Mouse (Mus musculus): ENCODE data around the gene Olfr342. TPM values are rescaled to one million over a fixed set of nuclear protein-coding genes. Genes with fewer than 3 reads are reported as not detected.

Olfr342 gene
- polyA plus RNA-seq (2012; rRNA removed), result not detected in 2 replicates

DNA sequence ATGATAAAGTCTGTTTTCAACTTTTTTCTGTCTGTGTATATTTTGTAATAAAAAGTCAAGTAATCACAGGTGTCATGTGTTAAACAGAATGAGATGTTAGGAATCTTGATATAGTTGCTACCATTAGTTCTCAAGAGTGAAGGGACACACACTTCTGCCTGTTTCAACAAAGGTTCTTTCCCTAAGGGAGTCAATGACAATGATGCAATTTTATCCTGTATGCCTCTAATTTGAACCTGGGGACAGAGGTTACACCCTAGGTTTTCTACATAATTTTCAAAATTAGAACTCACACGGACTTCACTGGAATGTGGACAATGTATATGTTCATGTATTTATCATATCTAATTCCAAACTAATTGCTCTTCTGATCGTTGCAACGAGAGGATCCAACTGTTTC, at the start of gene Olfr342:
Gene Olfr342, plus strand, starts transcription at position 301 of the 400 bp plus-strand sequence.
- TF ChIP-seq POLR2A (IDR thresholded peaks at IDR 0.05; ENCODE audit: low read depth, low read length), result no peak
- no peak for TF ChIP-seq CTCF (IDR thresholded peaks at IDR 0.05; ENCODE audit: extremely low read depth, insufficient read depth, insufficient read length, insufficient replicate concordance)
- Histone ChIP-seq H3K27me3 (ENCODE audit: control insufficient read depth, insufficient read depth, low read length) (no peaks in the 10 kb centered on the region), H3K36me3 (ENCODE audit: control insufficient read depth, insufficient read depth, low read length) (no peaks in the 10 kb centered on the region), H3K4me1 (ENCODE audit: control insufficient read depth, insufficient read depth, insufficient read length) (no peaks in the 10 kb centered on the region), H3K27ac (ENCODE audit: insufficient read depth, low read length) (no peak within 1 kb of the TSS), H3K4me3 (ENCODE audit: extremely low read depth, insufficient read depth, insufficient read length) (no peak within 1 kb of the TSS)
- no peak for DNase-seq (ENCODE audit: low read depth in 1 of 2, low spot score in 2 of 2)
- 60% methylated on average over 3 of the region's 3 CpGs for WGBS

DNA sequence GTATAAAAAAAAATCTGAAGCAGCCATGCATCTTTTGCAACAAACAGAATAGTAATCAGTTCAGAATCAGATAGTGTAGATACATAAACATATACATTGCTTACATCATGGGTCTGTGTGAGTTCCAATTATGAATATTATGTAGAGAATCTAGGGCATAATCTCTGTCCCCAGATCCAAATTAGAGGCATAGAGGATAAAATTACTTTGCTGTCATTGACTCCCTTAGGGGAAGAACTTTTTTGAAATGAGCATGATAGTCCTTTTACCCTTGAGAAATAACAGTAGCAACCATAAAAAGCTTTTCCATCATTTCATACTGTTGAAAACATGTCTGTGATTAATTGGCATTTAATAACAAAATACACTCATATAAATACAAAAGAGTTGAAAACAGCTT, 42.4 kb upstream of the Olfr342 start, which contains the start of gene Olfr341:
Gene Olfr341, minus strand, starts transcription at position 101 of the 400 bp plus-strand sequence.
- no peak within 1 kb of the TSS for H3K27ac ChIP-seq (ENCODE audit: insufficient read depth, low read length)
- DNase-seq (ENCODE audit: low read depth in 1 of 2, low spot score in 2 of 2), result no peak
- H3K27me3 ChIP-seq (ENCODE audit: control insufficient read depth, insufficient read depth, low read length), result no peaks in the 10 kb centered on the region
- H3K4me3 ChIP-seq (ENCODE audit: extremely low read depth, insufficient read depth, insufficient read length), result no peak within 1 kb of the TSS
- no peaks in the 10 kb centered on the region for H3K4me1 ChIP-seq (ENCODE audit: control insufficient read depth, insufficient read depth, insufficient read length)
- no peak for TF ChIP-seq CTCF (IDR thresholded peaks at IDR 0.05; ENCODE audit: extremely low read depth, insufficient read depth, insufficient read length, insufficient replicate concordance)
- no peak for TF ChIP-seq POLR2A (IDR thresholded peaks at IDR 0.05; ENCODE audit: low read depth, low read length)
- H3K36me3 ChIP-seq (ENCODE audit: control insufficient read depth, insufficient read depth, low read length), result no peaks in the 10 kb centered on the region

DNA sequence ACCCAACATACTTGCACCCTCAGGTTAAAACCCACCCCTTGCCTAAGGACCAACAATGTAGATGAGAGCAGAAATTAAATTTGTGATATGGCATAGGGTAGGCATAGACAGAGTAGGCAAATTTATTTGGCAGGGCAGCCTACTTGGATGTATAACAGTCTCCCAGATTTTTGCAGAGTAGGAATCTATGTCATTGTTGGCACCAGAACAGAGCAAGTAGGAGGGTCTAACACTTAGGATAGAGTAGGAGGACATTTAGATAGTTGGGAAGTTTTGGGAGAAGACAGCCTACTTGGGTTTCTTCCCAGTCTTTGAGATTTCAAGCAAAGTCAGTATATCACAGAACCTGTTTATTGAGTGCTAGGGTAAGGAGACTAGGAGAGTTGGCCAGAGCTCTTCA, 40.4 kb downstream of the Olfr342 start:
- H3K4me3 ChIP-seq (ENCODE audit: extremely low read depth, insufficient read depth, insufficient read length), result no peak overlapping the region

DNA sequence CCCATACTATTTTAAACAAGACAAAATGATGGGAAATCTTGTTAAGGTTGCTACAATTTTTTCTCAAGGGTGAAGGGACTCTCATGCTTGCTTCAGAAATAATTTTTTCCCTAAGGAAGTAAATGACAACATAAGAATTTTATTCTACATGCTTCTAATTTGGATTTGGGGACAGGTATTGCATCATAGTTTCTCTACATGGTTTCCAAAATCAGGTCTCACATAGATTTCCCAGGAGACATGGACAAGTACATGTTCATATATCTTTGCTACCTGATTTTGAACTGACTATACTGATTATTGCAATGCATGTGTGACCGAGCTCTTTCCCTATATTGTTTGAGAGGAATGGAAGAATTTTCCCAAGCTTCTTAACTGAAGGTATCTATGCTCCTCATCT, 41.6 kb downstream of the Olfr342 start, which contains the start of gene Olfr344:
Gene Olfr344, plus strand, starts transcription at position 301 of the 400 bp plus-strand sequence.
- TF ChIP-seq POLR2A (IDR thresholded peaks at IDR 0.05; ENCODE audit: low read depth, low read length) (no peak), CTCF (IDR thresholded peaks at IDR 0.05; ENCODE audit: extremely low read depth, insufficient read depth, insufficient read length, insufficient replicate concordance) (no peak)
- 89% methylated on average over 1 of the region's 1 CpGs for WGBS
- Histone ChIP-seq H3K4me3 (ENCODE audit: extremely low read depth, insufficient read depth, insufficient read length) (no peak within 1 kb of the TSS), H3K36me3 (ENCODE audit: control insufficient read depth, insufficient read depth, low read length) (no peaks in the 10 kb centered on the region), H3K4me1 (ENCODE audit: control insufficient read depth, insufficient read depth, insufficient read length) (no peaks in the 10 kb centered on the region), H3K27ac (ENCODE audit: insufficient read depth, low read length) (no peak within 1 kb of the TSS), H3K27me3 (ENCODE audit: control insufficient read depth, insufficient read depth, low read length) (no peaks in the 10 kb centered on the region)
- DNase-seq (ENCODE audit: low read depth in 1 of 2, low spot score in 2 of 2), result no peak

More for the DNA sequence above, 40.4 kb downstream of the Olfr342 start:
- no peak overlapping the region for H3K27ac ChIP-seq (ENCODE audit: insufficient read depth, low read length)
- TF ChIP-seq CTCF (IDR thresholded peaks at IDR 0.05; ENCODE audit: extremely low read depth, insufficient read depth, insufficient read length, insufficient replicate concordance) (no peak), POLR2A (IDR thresholded peaks at IDR 0.05; ENCODE audit: low read depth, low read length) (no peak)
- DNase-seq (ENCODE audit: low read depth in 1 of 2, low spot score in 2 of 2), result no peak
- H3K27me3 ChIP-seq (ENCODE audit: control insufficient read depth, insufficient read depth, low read length), result no peaks in the 10 kb centered on the region
- no peaks in the 10 kb centered on the region for H3K4me1 ChIP-seq (ENCODE audit: control insufficient read depth, insufficient read depth, insufficient read length)
- H3K36me3 ChIP-seq (ENCODE audit: control insufficient read depth, insufficient read depth, low read length), result no peaks in the 10 kb centered on the region

DNA sequence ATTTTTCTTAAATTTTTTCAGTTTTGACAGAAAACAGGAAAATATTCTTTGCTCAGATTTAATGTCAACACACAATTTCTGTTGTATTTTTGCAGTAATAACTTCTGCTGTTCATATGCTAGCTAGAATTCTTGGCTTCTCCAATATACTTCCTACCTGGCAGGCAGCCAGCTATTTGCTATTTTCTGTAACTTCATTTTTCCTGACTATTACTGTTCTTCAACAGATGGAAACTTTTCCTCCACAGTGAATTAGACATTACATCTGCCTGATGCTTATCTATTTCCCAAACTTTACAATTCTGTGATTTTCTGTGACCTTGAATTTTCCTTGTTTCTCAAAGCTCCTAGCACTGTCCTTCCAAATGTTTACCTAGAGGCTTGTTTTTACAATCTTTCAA, 42.2 kb downstream of the Olfr342 start:
- no peaks in the 10 kb centered on the region for H3K36me3 ChIP-seq (ENCODE audit: control insufficient read depth, insufficient read depth, low read length)
- H3K4me3 ChIP-seq (ENCODE audit: extremely low read depth, insufficient read depth, insufficient read length), result no peak overlapping the region
- no peaks in the 10 kb centered on the region for H3K27me3 ChIP-seq (ENCODE audit: control insufficient read depth, insufficient read depth, low read length)

DNA sequence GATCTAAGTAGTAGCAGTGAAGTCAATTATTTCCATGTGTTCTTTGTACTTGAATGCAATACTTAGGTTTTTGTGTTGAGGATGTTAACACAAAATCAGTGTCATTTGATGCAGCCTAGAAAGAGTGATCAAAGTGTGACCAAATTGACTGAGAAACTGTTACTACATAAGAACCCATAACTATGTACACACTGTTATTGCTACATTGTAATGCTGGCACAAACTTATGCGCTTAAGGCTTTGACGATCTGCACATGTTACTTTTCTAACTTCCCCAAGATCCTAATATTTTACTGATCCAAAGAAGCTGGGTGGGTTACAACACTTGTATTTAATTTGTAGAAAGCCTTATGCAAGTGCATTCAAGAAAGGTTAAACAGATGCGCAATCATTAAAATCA, 43.0 kb downstream of the Olfr342 start:
- TF ChIP-seq CTCF (IDR thresholded peaks at IDR 0.05; ENCODE audit: extremely low read depth, insufficient read depth, insufficient read length, insufficient replicate concordance) (no peak), POLR2A (IDR thresholded peaks at IDR 0.05; ENCODE audit: low read depth, low read length) (no peak)

More for the DNA sequence above, 42.2 kb downstream of the Olfr342 start:
- H3K27ac ChIP-seq (ENCODE audit: insufficient read depth, low read length), result no peak overlapping the region
- no peak for DNase-seq (ENCODE audit: low read depth in 1 of 2, low spot score in 2 of 2)
- TF ChIP-seq POLR2A (IDR thresholded peaks at IDR 0.05; ENCODE audit: low read depth, low read length), result no peak
- TF ChIP-seq CTCF (IDR thresholded peaks at IDR 0.05; ENCODE audit: extremely low read depth, insufficient read depth, insufficient read length, insufficient replicate concordance), result no peak
- H3K4me1 ChIP-seq (ENCODE audit: control insufficient read depth, insufficient read depth, insufficient read length), result no peaks in the 10 kb centered on the region

More for the DNA sequence above, 43.0 kb downstream of the Olfr342 start:
- 96% methylated on average over 3 of the region's 3 CpGs for WGBS
- Histone ChIP-seq H3K27me3 (ENCODE audit: control insufficient read depth, insufficient read depth, low read length) (no peaks in the 10 kb centered on the region), H3K4me3 (ENCODE audit: extremely low read depth, insufficient read depth, insufficient read length) (no peak overlapping the region), H3K36me3 (ENCODE audit: control insufficient read depth, insufficient read depth, low read length) (no peaks in the 10 kb centered on the region), H3K27ac (ENCODE audit: insufficient read depth, low read length) (no peak overlapping the region), H3K4me1 (ENCODE audit: control insufficient read depth, insufficient read depth, insufficient read length) (no peaks in the 10 kb centered on the region)
- DNase-seq (ENCODE audit: low read depth in 1 of 2, low spot score in 2 of 2), result no peak

Other genes with a start within 250 kb of the Olfr342 start
- gene Olfr338, start 151.5 kb upstream of the Olfr342 start, polyA plus RNA-seq (2012; rRNA removed), result not detected in 2 replicates
- not detected in 2 replicates for gene Olfr339, start 106.1 kb upstream of the Olfr342 start, polyA plus RNA-seq (2012; rRNA removed)
- gene Olfr340, start 72.4 kb upstream of the Olfr342 start, polyA plus RNA-seq (2012; rRNA removed), result not detected in 2 replicates
- not detected in 2 replicates for gene Olfr341, start 42.5 kb upstream of the Olfr342 start, polyA plus RNA-seq (2012; rRNA removed)
- not detected in 2 replicates for gene Olfr344, start 41.7 kb downstream of the Olfr342 start, polyA plus RNA-seq (2012; rRNA removed)
- not detected in 2 replicates for gene Olfr345, start 115.0 kb downstream of the Olfr342 start, polyA plus RNA-seq (2012; rRNA removed)
- gene Olfr346, start 160.8 kb downstream of the Olfr342 start, polyA plus RNA-seq (2012; rRNA removed), result not detected in 2 replicates
- gene Olfr347, start 206.9 kb downstream of the Olfr342 start, polyA plus RNA-seq (2012; rRNA removed), result not detected in 2 replicates